Mouse (Mus musculus): Measurements from ENCODE around the gene Fgf18. TPM values are rescaled to one million over a fixed set of nuclear protein-coding genes. Genes with fewer than 3 reads are reported as not detected.

The Fgf18 gene
- polyA plus RNA-seq (2016; fragmentation: Nextera tagmentation; extraction: Ambion mirVana): 2.6 TPM in 2 replicates

GRCm38 (mm10) chr11:33147171-33147571 lies at the start of gene Fgf18:
Gene Fgf18 (minus strand): TSS chr11:33147400.
- H3K4me1 ChIP-seq (replicated peaks): peaks cover 60% of the 10 kb centered on the region
- ATAC-seq (ENCODE audit: insufficient number of reproducible peaks, low FRiP score): peak; percentile 25; the same call in 1 of the 2 replicates
- peaks cover 25% of the 10 kb centered on the region for H3K27me3 ChIP-seq (replicated peaks)
- no peaks in the 10 kb centered on the region for H3K9me3 ChIP-seq (replicated peaks)
- H3K9ac ChIP-seq: peak within 1 kb of the TSS; percentile 64
- H3K27ac ChIP-seq (ENCODE audit: poor library complexity, severe bottlenecking): peak within 1 kb of the TSS; percentile 53
- H3K4me2 ChIP-seq: peak within 1 kb of the TSS; percentile 98
- WGBS: under 1% methylated on average over 34 of the region's 53 CpGs
- H3K36me3 ChIP-seq: peaks cover 24% of the 10 kb centered on the region
- H3K4me3 ChIP-seq: peak within 1 kb of the TSS; percentile 59

GRCm38 (mm10) chr11:33196447-33197132 lies 49.4 kb upstream of the Fgf18 start:
- Histone ChIP-seq H3K4me2 (no peak overlapping the region), H3K9me3 (replicated peaks) (peaks cover 9% of the 10 kb centered on the region), H3K27ac (ENCODE audit: poor library complexity, severe bottlenecking) (no peak overlapping the region), H3K9ac (no peak overlapping the region), H3K36me3 (no peaks in the 10 kb centered on the region), H3K27me3 (replicated peaks) (peaks cover 86% of the 10 kb centered on the region), H3K4me1 (replicated peaks) (peaks cover 20% of the 10 kb centered on the region), H3K4me3 (0 out of 2 replicates have a peak overlapping the region, but pooled peaks have one; percentile 1)
- no peak for ATAC-seq (ENCODE audit: insufficient number of reproducible peaks, low FRiP score)
- WGBS: 11% methylated on average over 24 of the region's 24 CpGs

- no peak for ATAC-seq (ENCODE audit: insufficient number of reproducible peaks, low FRiP score)
- Histone ChIP-seq H3K9me3 (replicated peaks) (peaks cover 9% of the 10 kb centered on the region), H3K36me3 (no peaks in the 10 kb centered on the region), H3K4me1 (replicated peaks) (peaks cover 12% of the 10 kb centered on the region), H3K9ac (no peak overlapping the region), H3K4me2 (no peak overlapping the region), H3K27me3 (replicated peaks) (peaks cover 86% of the 10 kb centered on the region), H3K27ac (ENCODE audit: poor library complexity, severe bottlenecking) (no peak overlapping the region), H3K4me3 (no peak overlapping the region)
- 6% methylated on average over 25 of the region's 25 CpGs for WGBS
These were observed 48.6 kb upstream of the Fgf18 start for GRCm38 (mm10) chr11:33195531-33196446.

GRCm38 (mm10) chr11:33195061-33195460 lies 47.9 kb upstream of the Fgf18 start:
- H3K4me2 ChIP-seq: no peak overlapping the region
- peaks cover 9% of the 10 kb centered on the region for H3K9me3 ChIP-seq (replicated peaks)
- H3K9ac ChIP-seq: no peak overlapping the region
- H3K36me3 ChIP-seq: no peaks in the 10 kb centered on the region
- 21% methylated on average over 7 of the region's 7 CpGs for WGBS
- no peak for ATAC-seq (ENCODE audit: insufficient number of reproducible peaks, low FRiP score)
- H3K27ac ChIP-seq (ENCODE audit: poor library complexity, severe bottlenecking): no peak overlapping the region
- H3K4me1 ChIP-seq (replicated peaks): 0 out of 2 replicates have a peak, but pooled peaks cover 6% of the 10 kb centered on the region
- H3K4me3 ChIP-seq: no peak overlapping the region
- H3K27me3 ChIP-seq (replicated peaks): peaks cover 87% of the 10 kb centered on the region

DNA sequence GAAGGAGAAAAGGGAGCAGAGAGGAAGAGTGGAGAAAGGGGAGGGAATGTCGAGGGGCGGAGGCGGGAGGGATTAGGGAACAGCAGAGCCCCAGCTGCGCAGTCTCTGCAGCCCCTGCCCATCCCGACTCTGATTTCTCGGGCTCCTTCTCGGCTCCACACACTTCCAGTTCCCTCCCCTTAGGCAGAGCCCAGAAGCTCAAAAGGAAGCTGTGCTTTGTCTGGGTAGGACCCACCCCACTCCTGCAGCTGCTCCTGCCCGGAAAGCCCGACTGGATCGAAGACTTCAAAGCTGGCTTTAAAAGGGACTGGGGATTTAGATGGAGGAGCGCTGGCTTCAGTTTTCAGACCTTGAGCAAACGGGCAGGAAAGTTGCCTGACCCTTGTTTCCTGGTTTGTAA lies 46.5 kb upstream of the Fgf18 start:
- Histone ChIP-seq H3K36me3 (no peaks in the 10 kb centered on the region), H3K27ac (ENCODE audit: poor library complexity, severe bottlenecking) (no peak overlapping the region), H3K4me2 (peak overlapping the region; percentile 14; the same call in 1 of the 2 replicates), H3K9me3 (replicated peaks) (peaks cover 9% of the 10 kb centered on the region), H3K4me1 (replicated peaks) (0 out of 2 replicates have a peak, but pooled peaks cover 6% of the 10 kb centered on the region), H3K27me3 (replicated peaks) (peaks cover 77% of the 10 kb centered on the region), H3K9ac (no peak overlapping the region), H3K4me3 (0 out of 2 replicates have a peak overlapping the region, but pooled peaks have one; percentile 4)
- 2% methylated on average over 12 of the region's 12 CpGs for WGBS
- ATAC-seq (ENCODE audit: insufficient number of reproducible peaks, low FRiP score): no peak

DNA sequence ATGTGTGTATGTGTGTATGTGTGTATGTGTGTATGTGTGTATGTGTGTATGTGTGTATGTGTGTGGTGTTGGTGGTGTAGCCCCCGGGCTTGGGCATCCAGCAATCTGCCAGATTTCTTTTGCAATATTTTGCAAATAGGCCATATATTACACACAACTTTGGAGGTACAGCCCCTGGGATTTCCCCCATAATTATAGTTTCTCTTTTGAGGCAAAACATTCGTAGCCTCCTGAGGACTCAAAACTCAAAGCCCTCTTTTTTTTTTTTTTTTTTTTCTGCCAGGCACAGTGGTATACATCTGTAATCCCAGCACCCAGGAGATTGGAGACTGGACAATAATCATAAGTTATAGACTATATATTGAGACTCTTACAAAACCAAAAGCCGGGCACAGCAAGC lies 34.6 kb upstream of the Fgf18 start:
- Histone ChIP-seq H3K9ac (no peak overlapping the region), H3K27ac (ENCODE audit: poor library complexity, severe bottlenecking) (no peak overlapping the region), H3K4me1 (replicated peaks) (peaks cover 10% of the 10 kb centered on the region), H3K36me3 (no peaks in the 10 kb centered on the region), H3K27me3 (replicated peaks) (peaks cover 45% of the 10 kb centered on the region), H3K4me3 (no peak overlapping the region), H3K4me2 (no peak overlapping the region), H3K9me3 (replicated peaks) (no peaks in the 10 kb centered on the region)
- WGBS: 70% methylated on average over 3 of the region's 3 CpGs
- no peak for ATAC-seq (ENCODE audit: insufficient number of reproducible peaks, low FRiP score)

DNA sequence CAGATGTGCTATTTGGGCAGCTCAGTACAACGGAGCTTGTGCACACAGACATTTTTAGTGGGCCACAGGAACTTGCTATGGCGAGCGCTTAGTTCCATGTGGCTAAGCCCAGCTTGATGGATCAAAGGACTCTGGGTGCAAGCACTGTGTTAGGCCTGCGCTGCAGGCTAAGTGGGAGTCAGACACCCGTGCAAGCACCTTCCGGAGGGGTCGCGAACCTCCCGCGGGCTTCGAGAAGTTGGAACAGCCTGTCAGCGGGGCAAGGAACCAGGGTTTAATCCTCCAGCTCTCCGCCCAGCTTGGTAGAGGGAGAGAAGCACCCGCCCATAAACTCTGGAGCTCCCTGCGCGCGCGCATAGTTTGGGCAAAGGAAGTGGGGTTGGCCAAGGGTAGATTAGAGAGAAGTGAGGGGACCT lies 33.5 kb upstream of the Fgf18 start:
- no peaks in the 10 kb centered on the region for H3K9me3 ChIP-seq (replicated peaks)
- H3K4me3 ChIP-seq: peak overlapping the region; percentile 32
- H3K27ac ChIP-seq (ENCODE audit: poor library complexity, severe bottlenecking): no peak overlapping the region
- peaks cover 10% of the 10 kb centered on the region for H3K4me1 ChIP-seq (replicated peaks)
- 2% methylated on average over 18 of the region's 18 CpGs for WGBS
- no peaks in the 10 kb centered on the region for H3K36me3 ChIP-seq
- peak overlapping the region; percentile 53; the same call in 1 of the 2 replicates for H3K9ac ChIP-seq
- ATAC-seq (ENCODE audit: insufficient number of reproducible peaks, low FRiP score): no peak
- H3K27me3 ChIP-seq (replicated peaks): peaks cover 53% of the 10 kb centered on the region
- peak overlapping the region; percentile 66 for H3K4me2 ChIP-seq

DNA sequence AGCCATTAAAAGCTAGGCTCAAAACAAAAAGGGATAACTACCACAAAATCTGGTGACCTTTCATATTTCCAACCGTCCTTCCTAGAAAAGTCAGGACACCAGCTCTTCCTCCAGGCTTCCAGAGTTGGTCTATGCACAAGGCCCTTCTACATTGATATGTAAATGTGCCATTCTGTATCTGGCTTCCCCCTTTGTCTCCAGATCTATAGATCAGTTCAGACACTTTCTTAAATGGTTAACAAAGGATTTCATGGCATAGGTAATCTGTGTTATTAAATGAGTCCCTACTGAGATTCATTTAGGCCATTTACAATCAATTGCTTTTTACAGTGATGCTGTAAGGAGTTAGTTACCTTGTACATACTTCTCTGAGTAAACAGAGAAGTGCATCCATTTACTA lies 32.6 kb upstream of the Fgf18 start:
- Histone ChIP-seq H3K4me2 (no peak overlapping the region), H3K4me3 (no peak overlapping the region), H3K36me3 (no peaks in the 10 kb centered on the region), H3K27me3 (replicated peaks) (peaks cover 59% of the 10 kb centered on the region), H3K27ac (ENCODE audit: poor library complexity, severe bottlenecking) (no peak overlapping the region), H3K9me3 (replicated peaks) (no peaks in the 10 kb centered on the region), H3K4me1 (replicated peaks) (peaks cover 10% of the 10 kb centered on the region), H3K9ac (no peak overlapping the region)
- 59% methylated on average over 1 of the region's 1 CpGs for WGBS
- ATAC-seq (ENCODE audit: insufficient number of reproducible peaks, low FRiP score): no peak

DNA sequence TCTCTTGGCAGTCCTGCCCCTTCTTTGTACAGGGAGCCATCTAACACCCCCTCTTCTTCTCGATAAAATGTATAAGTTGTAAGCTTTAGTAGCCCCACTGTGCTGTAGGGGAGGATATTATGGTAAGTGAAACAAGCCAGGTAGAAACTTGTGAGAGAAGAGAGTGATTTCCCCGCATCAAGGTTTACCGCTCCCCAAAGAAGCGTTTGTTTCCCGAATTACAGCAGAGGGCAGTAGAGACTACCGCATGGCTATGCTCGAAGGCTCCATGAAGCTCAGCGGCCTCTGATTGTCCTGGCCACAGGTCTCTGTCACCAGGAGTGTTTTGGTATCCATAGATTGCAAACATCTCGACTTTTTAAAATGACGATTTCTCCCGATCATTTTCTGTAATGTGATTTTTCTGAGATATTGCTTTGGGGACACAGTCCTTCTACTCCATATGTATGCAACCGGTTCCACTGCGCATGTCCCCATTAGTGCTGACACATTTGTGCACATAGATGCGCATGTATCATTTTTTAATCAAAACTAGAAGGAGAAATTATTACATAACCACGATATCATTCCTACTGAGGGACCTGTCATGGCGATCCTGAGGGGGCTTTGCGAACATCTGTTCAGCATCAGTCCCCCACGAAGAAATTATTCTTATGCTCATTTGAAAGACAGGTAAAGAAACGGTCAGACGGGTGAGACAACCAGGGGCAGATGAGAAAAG lies 29.5 kb upstream of the Fgf18 start:
- Histone ChIP-seq H3K4me1 (replicated peaks) (peaks cover 10% of the 10 kb centered on the region), H3K36me3 (no peaks in the 10 kb centered on the region), H3K27ac (ENCODE audit: poor library complexity, severe bottlenecking) (no peak overlapping the region), H3K27me3 (replicated peaks) (peaks cover 63% of the 10 kb centered on the region), H3K4me3 (no peak overlapping the region), H3K4me2 (no peak overlapping the region), H3K9ac (no peak overlapping the region), H3K9me3 (replicated peaks) (0 out of 2 replicates have a peak, but pooled peaks cover 4% of the 10 kb centered on the region)
- 30% methylated on average over 20 of the region's 20 CpGs for WGBS
- no peak for ATAC-seq (ENCODE audit: insufficient number of reproducible peaks, low FRiP score)

DNA sequence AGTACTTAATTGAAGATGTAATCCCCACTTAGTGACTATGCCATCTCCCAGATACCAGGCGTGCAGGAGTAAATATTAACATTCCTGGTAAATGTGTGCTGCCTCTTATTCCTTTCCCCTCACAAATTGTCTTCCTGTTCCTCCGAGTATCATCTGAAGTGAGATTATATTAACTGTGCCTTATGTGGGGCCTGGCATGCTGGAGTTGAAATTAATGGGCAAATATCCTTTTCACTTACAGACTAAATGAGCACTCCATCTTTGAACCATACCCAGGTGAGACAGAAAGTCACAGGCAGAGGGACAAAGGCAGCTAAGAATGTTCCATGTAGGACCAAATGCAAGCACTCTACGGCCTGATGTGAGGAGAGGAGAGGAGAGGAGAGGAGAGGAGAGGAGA lies 28.6 kb upstream of the Fgf18 start:
- H3K36me3 ChIP-seq: no peaks in the 10 kb centered on the region
- no peak overlapping the region for H3K9ac ChIP-seq
- H3K4me2 ChIP-seq: no peak overlapping the region
- H3K4me1 ChIP-seq (replicated peaks): peaks cover 5% of the 10 kb centered on the region; the same call in 1 of the 2 replicates
- H3K27me3 ChIP-seq (replicated peaks): peaks cover 61% of the 10 kb centered on the region
- no peak for ATAC-seq (ENCODE audit: insufficient number of reproducible peaks, low FRiP score)
- no peak overlapping the region for H3K27ac ChIP-seq (ENCODE audit: poor library complexity, severe bottlenecking)
- WGBS: 72% methylated on average over 3 of the region's 3 CpGs
- 0 out of 2 replicates have a peak, but pooled peaks cover 4% of the 10 kb centered on the region for H3K9me3 ChIP-seq (replicated peaks)
- no peak overlapping the region for H3K4me3 ChIP-seq

Measured in heart, embryonic 12.5 days (tissue).